Mouse (Mus musculus) embryonic facial prominence, embryonic 13.5 days (tissue): Measurements from ENCODE around the gene Fam185a. TPM values are rescaled to one million over a fixed set of nuclear protein-coding genes. Genes with fewer than 3 reads are reported as not detected.

Source experiments
- ATAC-seq: fragments of 200-750 bp; cut with Nextera tagmentation; 2 replicates; pipeline ENCODE4 v1.8.0; 2017; ENCODE audit warnings: low read depth; ENCODE audit not compliant: insufficient number of reproducible peaks, insufficient read depth, low FRiP score, low TSS enrichment
- H3K27ac ChIP-seq: fragments of 300-500 bp; sonication (generic); 2 replicates; pipeline ENCODE4 v1.5.1; 2015; ENCODE audit warnings: moderate library complexity, mild to moderate bottlenecking, inconsistent platforms
- H3K27me3 ChIP-seq: fragments of 300-500 bp; sonication (generic); 2 replicates; pipeline ENCODE4 v1.6.1; 2015; ENCODE audit warnings: mild to moderate bottlenecking, inconsistent platforms
- H3K36me3 ChIP-seq: fragments of 300-500 bp; sonication (generic); 2 replicates; pipeline ENCODE4 v1.6.1; 2015; ENCODE audit warnings: mild to moderate bottlenecking, inconsistent platforms
- H3K4me1 ChIP-seq: fragments of 300-500 bp; sonication (generic); 2 replicates; pipeline ENCODE4 v1.6.1; 2015; ENCODE audit warnings: inconsistent platforms
- H3K4me2 ChIP-seq: fragments of 300-500 bp; sonication (generic); 2 replicates; pipeline ENCODE4 v1.6.1; 2015; ENCODE audit warnings: moderate library complexity, mild to moderate bottlenecking, inconsistent platforms
- H3K4me3 ChIP-seq: fragments of 300-500 bp; sonication (generic); 2 replicates; pipeline ENCODE4 v1.5.1; 2015; ENCODE audit warnings: mild to moderate bottlenecking, inconsistent platforms
- H3K9ac ChIP-seq: fragments of 300-500 bp; sonication (generic); 2 replicates; pipeline ENCODE4 v1.6.1; 2015; ENCODE audit warnings: mild to moderate bottlenecking, inconsistent platforms
- H3K9me3 ChIP-seq: fragments of 300-500 bp; sonication (generic); 2 replicates; pipeline ENCODE4 v1.6.1; 2016; ENCODE audit warnings: inconsistent platforms
- WGBS: fragments of 180-500 bp; shearing (Covaris S2); methylation state at CpG from one replicate; pipeline ENCODE4 v1.1.7; 2015; ENCODE audit warnings: mixed read lengths; 5-methylcytosine and 5-hydroxymethylcytosine counted together
- polyA plus RNA-seq: library from polyadenylated mRNA; unstranded; fragments of >200 nt; fragmentation: Nextera tagmentation; extraction: Ambion mirVana; gene quantifications from 2 replicates; pipeline ENCODE4 v1.2.1, GENCODE M21; 2015

The Fam185a gene
- polyA plus RNA-seq, 1 experiment from 2014 or later, result 5.3 TPM

GRCm38 (mm10) chr5:21526835-21527485 lies 102.2 kb downstream of the Fam185a start:
- Histone ChIP-seq H3K9ac (no peak overlapping the region), H3K36me3 (no peaks in the 10 kb centered on the region), H3K4me2 (no peak overlapping the region), H3K4me1 (0 out of 2 replicates have a peak, but pooled peaks cover 3% of the 10 kb centered on the region), H3K27me3 (no peaks in the 10 kb centered on the region), H3K27ac (no peak overlapping the region), H3K9me3 (peaks cover 7% of the 10 kb centered on the region; the same call in 1 of the 2 replicates), H3K4me3 (no peak overlapping the region)
- 64% methylated on average over 11 of the region's 11 CpGs for WGBS
- no peak for ATAC-seq

GRCm38 (mm10) chr5:21527488-21527911 lies 102.7 kb downstream of the Fam185a start:
- Histone ChIP-seq H3K27ac (no peak overlapping the region), H3K27me3 (no peaks in the 10 kb centered on the region), H3K9ac (no peak overlapping the region), H3K4me1 (0 out of 2 replicates have a peak, but pooled peaks cover 3% of the 10 kb centered on the region), H3K9me3 (peaks cover 7% of the 10 kb centered on the region; the same call in 1 of the 2 replicates), H3K36me3 (no peaks in the 10 kb centered on the region), H3K4me3 (no peak overlapping the region), H3K4me2 (no peak overlapping the region)
- WGBS, result 86% methylated on average over 4 of the region's 4 CpGs
- ATAC-seq, result no peak

GRCm38 (mm10) chr5:21528068-21528842 lies 103.5 kb downstream of the Fam185a start:
- Histone ChIP-seq H3K9ac (no peak overlapping the region), H3K4me1 (0 out of 2 replicates have a peak, but pooled peaks cover 3% of the 10 kb centered on the region), H3K27me3 (no peaks in the 10 kb centered on the region), H3K36me3 (no peaks in the 10 kb centered on the region), H3K4me3 (no peak overlapping the region), H3K9me3 (peaks cover 7% of the 10 kb centered on the region; the same call in 1 of the 2 replicates), H3K4me2 (no peak overlapping the region), H3K27ac (no peak overlapping the region)
- 90% methylated on average over 15 of the region's 15 CpGs for WGBS
- ATAC-seq, result no peak

DNA sequence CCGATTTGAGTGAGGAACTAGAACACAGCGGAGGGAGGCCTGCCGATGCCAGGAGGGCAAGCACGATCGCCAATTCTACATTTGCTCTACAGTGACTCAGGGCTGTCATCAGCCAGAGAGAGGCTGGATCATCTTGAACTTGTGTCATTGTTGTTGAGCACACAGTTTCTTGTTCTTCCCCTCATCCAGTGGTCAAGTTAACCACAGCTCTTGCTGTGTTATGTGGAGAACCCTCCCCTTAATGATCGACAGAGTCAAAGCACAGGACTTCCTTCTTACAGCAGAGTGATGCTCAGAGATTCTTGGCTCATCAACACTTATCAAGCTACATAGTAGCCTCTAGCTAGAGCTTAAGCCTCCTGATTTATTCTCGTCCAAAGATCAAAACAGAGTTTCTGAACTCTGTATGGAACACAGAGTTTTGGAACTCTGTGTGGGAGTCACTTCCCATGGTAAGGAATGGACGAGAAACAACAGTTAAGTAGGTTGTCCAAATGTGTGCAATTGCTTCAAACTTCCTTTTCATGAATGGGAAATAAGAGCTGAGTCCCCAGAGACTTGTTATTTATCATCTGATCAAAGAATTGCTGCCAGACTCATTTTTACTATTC lies 104.5 kb downstream of the Fam185a start:
- no peaks in the 10 kb centered on the region for H3K4me1 ChIP-seq
- ATAC-seq, result no peak
- peaks cover 7% of the 10 kb centered on the region; the same call in 1 of the 2 replicates for H3K9me3 ChIP-seq
- no peak overlapping the region for H3K4me2 ChIP-seq
- H3K27me3 ChIP-seq, result no peaks in the 10 kb centered on the region
- H3K36me3 ChIP-seq, result no peaks in the 10 kb centered on the region
- no peak overlapping the region for H3K9ac ChIP-seq
- no peak overlapping the region for H3K4me3 ChIP-seq
- 88% methylated on average over 8 of the region's 8 CpGs for WGBS
- no peak overlapping the region for H3K27ac ChIP-seq

Other genes starting within 250 kb of the Fam185a start
- gene Gsap, start 238.7 kb upstream of the Fam185a start, polyA plus RNA-seq, result 2.9 and 3.8 TPM in 2 replicates
- 1.4 and 1.6 TPM in 2 replicates for gene Fgl2, start 52.3 kb upstream of the Fam185a start, polyA plus RNA-seq
- not detected in 2 replicates for gene Ccdc146, start 281 bp upstream of the Fam185a start, polyA plus RNA-seq
- 115 and 129 TPM in 2 replicates for gene Lrrc17, start 118.6 kb downstream of the Fam185a start, polyA plus RNA-seq
- gene Fbxl13, start 220.7 kb downstream of the Fam185a start, polyA plus RNA-seq, result 0.14 and 0.47 TPM in 2 replicates
- gene Armc10, start 220.9 kb downstream of the Fam185a start, polyA plus RNA-seq, result 51.0 and 51.6 TPM in 2 replicates